Mouse (Mus musculus): ENCODE measurements around the gene Ndrg3.
"Not testable (repeated sequence)": the region's sequence is repeated elsewhere in the genome, so short reads cannot be mapped to it uniquely, and the experiment has no call there.

Ndrg3 gene

DNA sequence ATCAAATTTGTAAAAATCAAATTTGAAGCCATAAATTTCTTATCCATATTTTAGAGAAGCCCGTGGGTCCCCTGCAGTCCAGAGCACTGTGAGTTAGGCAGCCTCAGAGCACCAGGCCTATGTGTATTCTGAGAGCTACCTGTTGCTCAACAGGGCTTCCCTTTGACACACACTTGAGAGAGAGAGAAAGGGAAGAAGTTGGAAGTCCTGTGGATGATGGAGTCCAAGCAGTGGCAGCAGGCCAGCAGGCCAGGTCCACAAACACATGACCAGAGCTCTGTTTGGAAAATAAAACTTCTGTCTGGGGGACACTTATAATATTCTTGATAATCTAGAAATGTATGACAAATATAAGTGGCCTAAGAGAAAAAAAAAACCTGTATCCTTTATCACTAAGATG lies 58.4 kb downstream of the Ndrg3 start:
- no peak for DNase-seq

DNA sequence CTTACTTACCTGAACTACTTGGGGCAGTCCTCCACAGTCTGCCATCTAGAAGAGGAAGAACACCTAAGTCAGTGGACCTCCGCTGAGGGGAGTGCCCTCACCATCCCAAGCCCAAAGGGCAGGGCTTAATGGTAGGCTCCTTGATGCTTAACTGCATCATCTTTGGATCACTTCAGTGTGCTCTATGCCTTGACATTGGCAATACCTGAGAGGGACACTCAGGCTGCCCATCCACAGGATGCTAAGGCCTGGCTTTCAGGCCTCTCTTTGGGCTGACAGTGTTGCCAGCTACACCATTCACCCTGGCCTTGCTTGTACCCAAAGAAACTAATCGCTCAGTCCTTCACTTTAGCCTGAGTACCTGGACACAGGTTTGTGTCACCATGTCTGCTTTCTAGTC lies 60.4 kb downstream of the Ndrg3 start:
- DNase-seq = no peak

DNA sequence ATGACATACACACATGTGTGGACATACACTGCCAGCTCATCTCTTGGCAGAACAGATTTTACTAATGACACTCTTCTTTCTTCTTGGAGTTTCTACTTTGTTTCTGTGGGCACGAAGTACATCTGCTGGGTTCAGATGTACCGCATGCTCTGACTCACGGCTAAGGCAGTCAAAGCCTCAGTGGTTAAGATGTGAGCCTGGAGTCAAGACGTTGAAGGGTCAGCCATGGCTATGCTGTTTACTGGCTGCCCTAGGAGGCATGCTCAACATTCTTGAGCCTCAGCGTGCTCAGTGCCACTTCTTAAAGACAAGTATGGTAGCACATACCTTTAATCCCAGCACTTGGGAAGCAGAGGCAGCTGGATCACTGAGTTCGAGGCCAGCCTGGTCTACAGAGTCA lies 61.3 kb downstream of the Ndrg3 start:
- no peak for DNase-seq

DNA sequence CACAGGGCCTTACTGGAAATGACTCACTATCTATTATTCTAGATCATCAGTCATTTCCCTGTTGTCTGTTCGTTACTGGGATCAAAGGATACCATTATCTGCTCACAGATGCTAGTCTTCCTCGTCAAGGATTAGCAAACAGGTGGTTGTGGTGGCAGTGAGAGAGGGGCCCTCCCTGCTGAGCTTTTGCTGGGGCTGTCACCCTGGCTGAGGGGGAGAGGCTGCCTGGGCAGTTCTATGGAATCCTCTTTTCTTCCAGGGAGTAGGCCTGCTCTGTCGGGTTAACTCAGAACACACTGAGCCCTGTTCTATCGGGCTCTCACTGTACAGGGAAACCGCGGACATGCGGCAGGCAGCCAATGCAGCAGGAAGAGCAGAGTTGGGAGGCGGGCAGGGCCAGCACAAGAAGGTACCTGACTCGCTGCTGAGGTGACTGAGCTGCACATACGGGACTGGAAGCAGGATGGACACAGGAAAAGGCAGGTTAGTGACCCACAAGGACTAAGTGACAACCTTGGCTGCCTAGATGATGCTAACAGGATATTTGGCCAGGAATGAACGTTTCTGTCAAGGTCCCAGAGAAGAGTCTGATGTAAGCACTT lies 62.2 kb downstream of the Ndrg3 start:
- no peak for DNase-seq

DNA sequence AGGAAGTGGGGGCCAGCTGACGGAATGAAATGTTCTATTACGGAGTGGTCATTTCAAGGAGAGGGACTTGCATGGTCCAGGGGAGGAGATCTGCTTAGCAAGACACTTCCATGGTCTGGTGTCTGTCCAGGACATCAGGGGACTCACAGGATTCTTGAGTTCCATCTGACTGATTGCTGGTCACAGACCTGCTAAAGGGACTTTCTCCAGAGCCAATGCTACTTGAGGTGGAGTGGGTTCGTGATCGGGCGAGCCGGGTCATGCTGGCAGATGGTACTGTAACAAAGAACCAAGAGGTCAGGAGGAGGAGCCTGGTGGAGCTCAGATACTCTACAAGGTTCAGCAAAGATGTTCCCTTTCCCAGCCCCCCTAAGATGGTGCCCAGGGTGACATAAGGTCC lies 63.2 kb downstream of the Ndrg3 start:
- DNase-seq = no peak

DNA sequence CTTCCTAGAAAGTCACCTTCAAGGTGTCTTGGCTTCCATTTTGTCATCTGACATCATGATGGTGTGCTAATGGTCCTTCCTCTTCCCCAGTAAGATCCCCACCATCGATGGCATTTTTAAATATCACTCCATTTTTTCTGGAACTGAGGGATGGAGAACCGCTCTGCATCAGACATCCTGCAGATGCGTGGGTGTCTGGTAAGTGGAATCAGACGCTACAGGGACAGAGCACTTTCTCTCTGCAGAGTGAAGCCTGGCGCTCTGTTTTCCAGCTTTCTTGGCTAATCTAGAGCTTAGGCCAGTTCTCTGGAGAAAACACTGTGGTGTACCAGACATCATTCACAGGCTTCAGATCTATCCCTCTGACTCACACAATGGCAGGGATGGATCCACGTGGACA lies 64.2 kb downstream of the Ndrg3 start:
- DNase-seq = no peak

DNA sequence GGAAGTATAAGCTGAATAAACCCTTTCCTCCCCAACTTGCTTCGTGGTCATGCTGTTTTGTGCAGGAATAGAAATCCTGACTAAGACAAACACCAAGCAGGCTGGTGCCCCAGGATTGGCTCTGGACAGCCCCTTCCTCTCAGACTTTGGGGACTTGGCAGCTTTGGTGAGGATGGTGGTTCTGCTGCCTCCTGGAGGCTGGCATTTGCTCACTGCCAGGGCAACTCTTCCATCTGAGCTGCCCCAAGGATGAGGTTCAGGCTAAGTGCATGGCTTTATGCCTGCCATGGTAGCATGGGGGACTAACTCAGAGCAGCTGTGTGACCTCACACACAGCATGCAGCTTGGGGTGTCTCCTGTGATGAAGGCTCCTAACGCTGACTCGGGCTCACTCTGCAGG lies 66.2 kb downstream of the Ndrg3 start:
- DNase-seq = not testable (repeated sequence)

DNA sequence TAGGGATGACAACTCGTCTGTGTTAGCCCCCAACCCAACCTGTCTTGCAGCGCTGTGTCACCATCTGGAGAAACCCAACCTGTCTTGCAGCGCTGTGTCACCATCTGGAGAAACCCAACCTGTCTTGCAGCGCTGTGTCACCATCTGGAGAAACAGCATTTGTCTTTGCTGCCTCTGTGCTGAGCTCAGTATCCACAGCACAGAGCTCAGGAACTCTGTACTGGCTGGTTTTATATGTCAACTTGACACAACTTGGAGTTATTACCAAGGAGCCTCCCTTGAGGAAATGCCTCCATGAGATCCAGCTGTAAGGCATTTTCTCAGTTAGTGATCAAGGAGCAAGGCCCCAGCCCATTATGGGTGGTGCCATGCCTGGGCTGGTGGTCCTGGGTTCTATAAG lies 66.8 kb downstream of the Ndrg3 start:
- not testable (repeated sequence) for DNase-seq

DNA sequence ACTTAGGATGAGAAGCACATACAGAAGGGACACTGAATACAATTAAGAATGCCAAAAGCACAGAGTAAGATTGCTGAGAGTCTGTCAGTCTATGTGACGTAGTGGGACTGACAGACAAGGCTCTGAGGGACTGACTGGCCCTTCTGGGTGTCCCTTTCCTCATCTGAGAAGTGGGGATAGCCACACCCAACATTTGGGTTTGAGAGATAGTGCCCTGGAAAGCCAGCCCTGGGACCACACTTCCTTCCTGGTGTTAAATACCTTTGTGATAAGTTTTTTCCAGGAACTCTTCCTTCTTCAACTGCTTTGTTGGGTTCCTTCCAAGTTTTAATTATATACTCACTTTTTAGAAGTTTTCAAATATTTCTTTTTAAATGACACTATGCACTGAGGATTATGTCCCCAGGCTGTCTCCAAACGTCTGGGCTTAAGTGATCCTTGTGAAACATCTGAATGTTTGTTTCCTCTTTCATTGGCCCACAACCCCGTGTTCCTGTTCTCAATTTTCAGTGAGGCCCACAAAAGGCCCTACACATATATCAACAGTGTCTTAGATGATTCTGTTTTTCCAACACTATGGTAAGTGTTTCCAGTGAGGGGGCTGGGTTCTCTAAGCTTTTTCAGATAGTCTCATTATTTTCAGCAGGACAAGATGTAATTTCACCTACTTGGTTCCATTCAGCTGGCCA lies 67.5 kb downstream of the Ndrg3 start:
- no peak for DNase-seq

DNA sequence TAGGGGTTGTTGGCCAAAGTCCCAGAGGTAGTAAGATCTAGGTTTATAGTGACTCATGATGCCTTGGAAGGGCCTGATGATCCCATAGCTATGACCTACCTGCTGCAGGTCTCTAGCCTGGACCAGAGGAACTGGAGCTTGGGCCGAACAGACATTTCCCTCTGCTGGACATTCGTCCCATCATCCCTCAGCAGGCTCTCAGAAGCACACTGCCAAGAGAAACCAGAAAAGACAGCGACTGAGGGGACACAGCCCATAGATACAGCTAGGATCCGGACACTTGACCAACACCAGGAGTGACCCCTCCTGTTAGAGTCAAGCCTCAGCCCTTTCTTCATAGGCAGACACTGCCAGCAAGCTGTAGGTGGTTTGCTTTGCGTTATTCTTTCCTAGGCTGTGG lies 68.8 kb downstream of the Ndrg3 start:
- no peak for DNase-seq

DNA sequence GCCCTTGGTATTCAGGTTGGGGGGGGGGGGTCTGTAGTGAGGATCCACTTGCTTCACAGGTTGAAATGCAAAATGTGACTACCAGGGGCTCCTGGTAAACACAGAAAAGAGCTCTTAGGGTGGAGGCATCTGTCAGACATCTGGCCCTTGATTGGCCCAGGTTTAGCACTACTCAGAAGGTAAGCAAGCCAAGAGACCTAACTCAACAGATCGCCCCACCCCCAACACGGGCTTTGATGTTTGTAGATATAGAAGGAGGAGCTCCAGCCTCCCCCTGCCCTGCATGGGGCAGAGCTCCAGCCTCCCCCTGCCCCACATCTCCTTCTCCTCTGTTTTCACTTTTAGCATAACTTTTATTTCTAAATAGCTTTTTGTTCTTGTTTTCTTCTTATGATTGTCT lies 72.1 kb downstream of the Ndrg3 start:
- no peak for DNase-seq

DNA sequence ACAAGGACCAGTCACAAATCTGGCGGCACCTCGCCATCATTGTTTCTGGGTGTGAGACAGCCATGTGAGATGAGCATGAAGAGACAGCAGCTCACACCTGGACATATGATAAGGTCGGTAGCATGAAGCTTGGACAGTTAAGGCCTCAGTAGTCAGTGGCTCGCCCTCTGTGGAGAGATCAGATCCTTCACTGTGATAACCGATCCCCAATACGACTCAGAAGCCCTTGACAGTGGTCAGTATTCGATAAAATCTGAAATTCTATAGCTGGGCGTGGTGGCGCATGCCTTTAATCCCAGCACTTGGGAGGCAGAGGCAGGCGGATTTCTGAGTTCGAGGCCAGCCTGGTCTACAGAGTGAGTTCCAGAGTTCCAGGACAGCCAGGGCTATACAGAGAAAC lies 72.7 kb downstream of the Ndrg3 start:
- DNase-seq = not testable (repeated sequence)

DNA sequence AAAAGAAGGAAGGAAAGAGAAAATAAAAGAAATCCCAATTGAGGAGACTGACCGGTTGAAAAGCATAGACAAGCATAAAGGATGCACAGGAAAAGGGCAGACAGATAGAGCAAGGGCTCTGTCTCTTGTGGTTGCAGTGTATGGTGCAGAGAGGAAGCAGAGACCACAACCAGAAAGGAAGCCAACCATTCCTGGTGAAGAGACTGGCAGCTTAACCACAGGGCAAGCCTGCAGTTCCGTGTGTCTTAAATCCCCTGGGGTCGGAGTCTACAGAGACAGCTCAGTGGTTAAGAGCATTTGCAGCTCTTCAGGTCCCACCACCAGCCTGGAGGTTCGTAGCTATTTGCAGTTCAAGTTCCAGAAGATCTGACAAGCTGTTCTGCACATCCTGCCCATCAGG lies 73.3 kb downstream of the Ndrg3 start:
- DNase-seq = no peak

DNA sequence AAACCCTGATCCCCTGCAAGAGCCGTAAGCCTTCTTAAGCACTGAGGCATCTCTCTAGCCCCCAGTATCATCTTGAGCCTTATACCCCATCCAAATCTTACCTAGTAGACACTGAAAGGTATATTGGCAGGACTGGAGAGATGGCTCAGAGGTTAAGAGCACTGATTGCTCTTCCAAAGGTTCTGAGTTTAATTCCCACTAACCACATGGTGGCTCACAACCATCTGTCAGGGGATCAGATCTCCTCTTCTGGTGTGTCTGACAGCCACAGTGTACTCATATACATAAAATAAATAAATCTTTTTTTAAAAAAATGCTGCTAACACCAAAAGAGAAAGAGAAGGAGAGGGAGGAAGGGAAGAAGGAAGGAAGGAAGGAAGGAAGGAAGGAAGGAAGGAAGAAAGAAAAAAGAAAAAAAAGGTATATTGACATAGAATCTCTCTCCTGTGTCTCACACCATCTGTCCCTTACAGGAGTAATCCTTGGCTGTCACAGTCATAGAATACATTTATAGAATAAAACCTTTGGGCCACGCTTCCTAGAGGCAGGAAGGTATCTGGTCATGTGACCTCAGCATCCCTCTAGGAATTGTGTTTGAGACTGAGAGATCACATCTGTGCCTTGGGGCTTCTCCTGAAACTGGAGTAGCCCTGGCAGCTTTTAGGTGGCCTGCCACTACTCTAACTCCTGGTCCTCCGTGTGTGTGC lies 75.3 kb downstream of the Ndrg3 start:
- DNase-seq = no peak

DNA sequence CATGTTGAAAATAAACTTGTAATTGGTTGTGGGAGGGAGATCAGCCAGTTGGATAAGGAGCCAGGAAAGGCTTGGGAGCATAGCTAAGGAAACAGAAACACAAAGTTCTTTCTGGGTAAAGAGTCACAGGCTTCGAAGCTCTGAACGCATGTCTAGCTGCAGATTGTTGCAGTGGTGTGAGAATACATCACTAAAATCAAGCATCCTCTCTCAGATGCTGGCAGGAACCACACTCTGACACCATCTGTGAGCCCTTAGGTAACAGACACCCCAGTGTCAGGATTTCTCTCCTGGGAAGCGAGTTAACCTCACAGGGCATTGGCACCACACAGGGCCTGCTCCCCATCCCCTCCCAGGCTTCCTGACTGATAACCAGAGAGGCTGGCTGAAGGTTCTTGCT lies 76.3 kb downstream of the Ndrg3 start:
- no peak for DNase-seq

DNA sequence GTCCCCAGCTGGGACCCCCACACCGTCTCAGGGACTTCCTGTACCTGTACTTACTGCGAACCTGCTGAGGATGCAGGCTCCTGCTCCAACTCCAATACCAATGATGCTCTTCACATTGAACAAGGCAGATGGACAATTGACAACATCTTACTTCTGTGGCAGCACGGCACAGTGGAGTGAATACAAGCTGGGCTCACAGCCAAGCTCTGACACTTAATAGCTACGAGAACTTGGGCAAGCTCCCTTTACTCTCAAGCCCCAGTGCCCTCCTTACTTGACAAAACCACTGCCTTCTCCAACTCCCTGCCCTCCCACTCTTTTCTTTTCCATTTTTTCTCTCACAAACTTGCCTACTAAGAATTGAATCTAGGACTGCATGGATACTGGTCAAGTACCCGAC lies 78.7 kb downstream of the Ndrg3 start:
- no peak for DNase-seq

DNA sequence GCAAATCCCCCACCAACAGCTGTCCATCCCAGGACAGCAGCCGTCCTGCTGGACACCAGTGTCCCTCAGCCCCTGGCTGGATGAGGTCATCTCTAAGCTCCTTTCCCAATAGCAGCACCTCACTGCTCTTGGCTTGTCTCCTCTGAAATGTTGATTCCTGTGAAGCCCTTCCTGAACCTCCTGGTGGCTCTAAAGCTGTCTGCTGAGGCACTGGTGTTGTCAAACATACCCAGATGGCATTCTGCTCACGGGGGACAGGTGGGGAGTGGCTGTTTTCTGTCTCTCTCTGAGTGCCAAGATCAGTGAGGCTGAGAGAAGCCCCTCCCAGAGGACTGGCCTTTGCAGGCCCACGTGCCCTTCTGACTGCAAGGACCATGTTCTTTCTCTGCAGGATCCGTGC lies 85.9 kb downstream of the Ndrg3 start:
- DNase-seq = not testable (repeated sequence)

DNA sequence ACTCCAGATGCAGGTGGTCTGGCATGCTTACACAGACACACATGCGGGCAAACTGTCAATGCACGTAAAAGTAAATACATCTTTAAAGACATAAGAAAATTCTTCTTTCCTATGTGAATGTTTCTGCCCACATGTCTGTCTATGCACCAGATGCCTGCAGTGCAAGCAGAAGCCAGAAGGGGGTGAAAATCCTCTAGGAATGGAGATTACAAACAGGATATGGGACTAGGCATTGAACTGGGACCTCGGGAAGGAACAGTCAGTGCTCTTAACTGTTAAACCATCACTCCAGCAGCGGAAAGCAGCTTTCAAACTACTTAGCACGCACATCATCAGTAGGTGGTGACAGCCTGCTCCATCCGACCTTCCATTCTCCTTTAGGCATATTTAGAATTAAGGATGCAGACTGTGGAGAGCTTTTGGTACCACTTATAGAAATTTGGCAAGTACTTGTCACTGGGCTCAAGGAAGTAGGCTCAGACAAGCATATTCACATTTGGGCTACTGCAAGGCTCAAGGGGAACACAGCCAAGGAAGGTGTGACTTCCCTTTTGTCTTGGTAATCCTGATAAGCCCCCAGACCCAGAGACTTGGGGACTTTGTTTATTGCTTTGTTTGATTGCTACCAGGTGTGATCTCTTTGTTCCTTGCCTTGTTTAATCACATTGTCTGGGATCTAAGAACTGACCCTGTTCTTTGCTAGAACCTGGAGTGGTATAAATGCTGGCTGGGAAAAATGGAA lies 86.7 kb downstream of the Ndrg3 start:
- peak; percentile 69 for DNase-seq

DNA sequence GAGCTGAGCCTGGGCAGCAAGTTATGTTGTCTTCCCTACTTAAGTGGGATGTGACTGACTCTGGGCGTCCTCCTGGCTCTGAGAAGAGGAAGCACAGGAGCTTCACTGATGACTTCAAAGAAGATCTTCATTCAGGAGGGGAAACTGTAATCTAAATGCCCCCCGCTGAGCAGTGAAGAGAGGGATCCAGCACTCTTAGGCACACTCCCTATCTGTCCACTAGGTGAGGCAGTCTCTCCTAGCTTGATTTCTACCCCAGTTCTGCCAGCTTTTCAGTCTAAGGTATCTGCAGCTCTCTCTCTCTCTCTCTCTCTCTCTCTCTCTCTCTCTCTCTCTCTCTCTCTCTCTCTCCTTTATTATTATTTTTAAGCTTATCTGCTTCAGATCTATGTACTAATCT lies 88.5 kb downstream of the Ndrg3 start:
- DNase-seq = no peak

DNA sequence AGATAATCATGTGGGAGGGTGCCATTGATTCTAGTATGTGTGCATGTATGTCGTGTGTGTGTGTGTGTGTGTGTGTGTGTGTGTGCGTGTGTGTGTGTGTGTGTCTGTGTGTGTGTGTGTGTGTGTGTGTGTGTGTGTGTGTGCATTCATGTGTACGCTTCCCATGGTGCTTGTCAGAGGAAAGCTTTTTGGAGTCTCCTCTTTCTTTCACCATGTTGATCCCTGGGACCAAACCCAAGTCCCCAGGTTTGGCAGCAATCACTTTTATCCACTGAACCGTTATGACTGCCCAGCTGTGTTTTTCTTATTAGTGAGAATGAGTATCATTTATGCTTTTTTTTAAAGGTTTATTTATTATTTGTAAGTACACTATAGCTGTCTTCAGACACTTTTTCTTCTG lies 89.4 kb downstream of the Ndrg3 start:
- DNase-seq = not testable (repeated sequence)

DNA sequence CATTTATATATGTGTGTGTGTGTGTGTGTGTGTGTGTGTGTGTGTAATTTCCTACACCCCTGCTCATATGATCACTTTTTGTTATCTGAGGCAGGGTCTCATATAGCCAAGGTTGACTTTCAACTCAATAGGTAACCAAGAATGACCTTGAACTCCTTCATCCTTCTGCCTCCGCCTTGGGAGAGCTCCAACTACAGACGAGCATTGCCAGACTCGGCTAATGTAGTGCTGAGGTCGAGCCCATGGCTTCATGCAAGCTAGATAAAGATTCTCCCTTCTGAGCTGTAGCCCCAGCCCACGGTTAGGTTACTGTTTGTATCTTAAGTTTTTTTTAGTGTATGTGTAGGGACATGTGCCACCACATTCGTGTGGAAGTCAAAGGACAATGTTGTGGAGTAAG lies 90.0 kb downstream of the Ndrg3 start:
- no peak for DNase-seq

DNA sequence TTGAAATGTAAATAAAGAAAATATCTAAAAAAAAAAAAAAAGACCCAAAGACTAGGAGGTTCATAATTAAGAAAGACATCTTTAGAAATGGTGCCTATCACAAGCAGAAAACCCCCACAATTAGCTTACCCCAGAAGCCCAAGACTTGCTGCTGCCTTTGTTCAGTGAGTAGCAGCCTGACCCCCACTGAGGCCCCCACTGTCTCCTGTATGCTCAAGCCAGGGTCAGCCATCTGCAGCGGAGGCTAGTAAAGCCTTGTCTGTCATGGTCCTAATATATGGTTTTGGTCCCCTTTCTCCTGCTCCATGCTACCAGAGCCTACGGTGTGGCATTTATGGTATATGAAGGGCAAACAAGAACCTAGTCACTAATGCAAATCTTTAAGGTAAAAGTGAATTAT lies 90.5 kb downstream of the Ndrg3 start:
- no peak for DNase-seq

DNA sequence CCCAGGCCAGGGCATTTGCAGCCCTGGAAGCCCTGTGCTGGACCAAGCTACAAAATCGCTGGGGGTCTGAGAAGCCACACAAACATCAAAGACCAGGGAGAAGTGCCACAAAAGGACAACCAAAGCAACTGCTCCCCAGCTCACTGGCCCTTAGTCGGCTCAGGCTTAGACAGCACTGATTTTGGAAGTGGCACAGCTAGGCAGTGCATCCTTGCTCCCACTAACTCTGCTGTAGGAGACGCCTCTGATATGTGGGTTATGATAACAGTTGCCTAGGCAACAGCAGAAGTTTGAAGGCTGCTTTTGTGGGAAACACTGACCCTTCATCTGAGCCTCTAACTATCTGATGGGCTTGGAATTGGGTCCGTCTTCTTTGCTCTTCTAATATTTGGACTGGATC lies 92.7 kb downstream of the Ndrg3 start:
- no peak for DNase-seq

DNA sequence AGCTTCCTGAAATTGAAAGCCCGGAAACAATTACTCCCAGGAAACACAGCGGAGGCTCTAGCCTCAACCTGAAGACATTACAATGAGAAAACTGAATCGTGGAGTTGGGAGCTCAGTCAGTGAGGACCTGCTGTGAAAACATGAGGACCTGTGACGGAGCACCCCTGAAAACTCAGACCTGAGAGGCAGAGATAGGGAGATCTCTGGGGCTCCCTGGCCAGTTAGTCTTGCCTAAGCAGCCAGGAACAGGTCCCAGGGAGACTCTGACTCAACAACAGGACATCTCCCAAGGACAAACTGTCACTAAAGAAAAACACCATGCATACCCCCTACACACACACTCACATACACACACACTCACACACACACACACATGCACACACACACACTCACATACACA lies 93.5 kb downstream of the Ndrg3 start:
- DNase-seq = no peak
